Mouse (Mus musculus) ES-CJ7 (cell line): ENCODE results near the gene Samt2.
"Not testable (repeated sequence)": the region's sequence is repeated elsewhere in the genome, so short reads cannot be mapped to it uniquely, and the experiment has no call there.

ENCODE experiments used
- DNase-seq: peaks from one replicate; pipeline ENCODE4 v3.0.0; 2011; ENCODE audit warnings: low read depth, low spot score

Samt2 gene

GRCm38 (mm10) chrX:154579260-154579659, at the start of gene Samt2:
Gene Samt2 (minus strand): TSS chrX:154579360.
- DNase-seq: not testable (repeated sequence)
